In the genomic region with DNA sequence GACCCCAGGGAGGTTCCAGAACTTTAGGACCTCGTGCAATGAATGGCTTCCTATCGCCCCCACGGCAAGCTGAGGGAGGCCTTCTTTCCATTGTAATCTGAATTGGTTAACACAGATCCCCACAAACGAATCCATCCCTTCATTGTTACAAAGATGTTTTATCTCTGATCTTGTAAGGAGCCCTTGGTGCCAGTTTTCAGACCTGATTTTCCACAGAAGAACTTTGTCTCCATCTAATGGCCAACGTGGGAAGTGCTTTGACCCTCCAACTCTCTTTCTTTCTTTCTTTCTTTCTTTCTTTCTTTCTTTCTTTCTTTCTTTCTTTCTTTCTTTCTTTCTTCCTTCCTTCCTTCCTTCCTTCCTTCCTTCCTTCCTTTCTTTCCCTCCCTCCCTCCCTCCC, we compare ENCODE assay signal across 8 mouse cellular contexts.
DNase-seq lines count a peak whose midpoint lies in the region.

No protein-coding gene starts in this region.

- DNase-seq in 3T3-L1 (ENCODE audit: low read depth, low spot score): peak; percentile 71
- DNase-seq in adipocyte (ENCODE audit: low spot score): peak; percentile 48
- peak; percentile 76 to 82 for DNase-seq in cerebellum, postnatal 14 days
- DNase-seq in gastrocnemius, adult 18-20 months (ENCODE audit: low spot score): peak; percentile 54
- DNase-seq in induced T-regulatory cell, adult 2 months (ENCODE audit: low read depth): peak; percentile 55
- peak; percentile 53 to 65 for DNase-seq in layer of hippocampus, postnatal 10 days (ENCODE audit: low spot score in 2 of 2)
- peak; percentile 43 for DNase-seq in lung, postnatal 25 days (ENCODE audit: low spot score)
- DNase-seq in right cerebral cortex, postnatal 4 days: peak; percentile 42

Comparison
In these comparisons a context has a peak if more than half of its experiments do, and no peak if none do; other contexts are left out.
1. Peak in every context shown above with its lines: DNase-seq.